Mouse (Mus musculus): ENCODE data around the gene Chek2. TPM values are rescaled to one million over a fixed set of nuclear protein-coding genes. Genes with fewer than 3 reads are reported as not detected.
"Not testable (repeated sequence)": the region's sequence is repeated elsewhere in the genome, so short reads cannot be mapped to it uniquely, and the experiment has no call there.

The Chek2 gene
- polyA plus RNA-seq, 1 experiment from 2014 or later, result 18.4 TPM

GRCm38 (mm10) chr5:110852990-110853389, 13.2 kb downstream of the Chek2 start:
- no peaks in the 10 kb centered on the region for H3K4me1 ChIP-seq
- no peak overlapping the region for H3K4me3 ChIP-seq
- H3K27ac ChIP-seq, result no peak overlapping the region
- 69% methylated on average over 1 of the region's 1 CpGs for WGBS
- H3K9me3 ChIP-seq (replicated peaks), result no peaks in the 10 kb centered on the region
- no peak for ATAC-seq (ENCODE audit: low FRiP score)
- no peak overlapping the region for H3K9ac ChIP-seq
- H3K4me2 ChIP-seq (replicated peaks), result no peak overlapping the region
- peaks cover 14% of the 10 kb centered on the region for H3K36me3 ChIP-seq
- H3K27me3 ChIP-seq, result no peaks in the 10 kb centered on the region

- ATAC-seq (ENCODE audit: low FRiP score), result no peak
- Histone ChIP-seq H3K4me1 (0 out of 2 replicates have a peak, but pooled peaks cover 2% of the 10 kb centered on the region), H3K27me3 (no peaks in the 10 kb centered on the region), H3K9ac (no peak overlapping the region), H3K4me3 (no peak overlapping the region), H3K36me3 (peaks cover 4% of the 10 kb centered on the region; the same call in 1 of the 2 replicates), H3K4me2 (replicated peaks) (no peak overlapping the region), H3K9me3 (replicated peaks) (no peaks in the 10 kb centered on the region), H3K27ac (no peak overlapping the region)
- WGBS, result 76% methylated on average over 5 of the region's 5 CpGs
Observed at GRCm38 (mm10) chr5:110857091-110857490, 17.3 kb downstream of the Chek2 start.

- ATAC-seq (ENCODE audit: low FRiP score), result no peak
- H3K4me1 ChIP-seq, result 0 out of 2 replicates have a peak, but pooled peaks cover 2% of the 10 kb centered on the region
- H3K27me3 ChIP-seq, result no peaks in the 10 kb centered on the region
- H3K36me3 ChIP-seq, result no peaks in the 10 kb centered on the region
- WGBS, result 60% methylated on average over 13 of the region's 13 CpGs
- no peak overlapping the region for H3K4me3 ChIP-seq
- H3K9ac ChIP-seq, result no peak overlapping the region
- no peaks in the 10 kb centered on the region for H3K9me3 ChIP-seq (replicated peaks)
- H3K27ac ChIP-seq, result peak overlapping the region; percentile 70; the same call in 1 of the 2 replicates
- no peak overlapping the region; the same call in 1 of the 2 replicates for H3K4me2 ChIP-seq (replicated peaks)
Observed at GRCm38 (mm10) chr5:110859013-110859650, 19.4 kb downstream of the Chek2 start.

- 91% methylated on average over 5 of the region's 5 CpGs for WGBS
- no peak for ATAC-seq (ENCODE audit: low FRiP score)
Observed at GRCm38 (mm10) chr5:110860445-110860844, 20.7 kb downstream of the Chek2 start.

GRCm38 (mm10) chr5:110868460-110868859, 28.7 kb downstream of the Chek2 start:
- 73% methylated on average over 4 of the region's 4 CpGs for WGBS
- H3K36me3 ChIP-seq, result peaks cover 11% of the 10 kb centered on the region
- no peaks in the 10 kb centered on the region for H3K9me3 ChIP-seq (replicated peaks)
- no peaks in the 10 kb centered on the region for H3K27me3 ChIP-seq
- H3K27ac ChIP-seq, result peak overlapping the region; percentile 32; the same call in 1 of the 2 replicates
- H3K4me1 ChIP-seq, result peaks cover 12% of the 10 kb centered on the region; the same call in 1 of the 2 replicates
- H3K4me2 ChIP-seq (replicated peaks), result no peak overlapping the region
- no peak overlapping the region for H3K9ac ChIP-seq
- H3K4me3 ChIP-seq, result no peak overlapping the region
- no peak for ATAC-seq (ENCODE audit: low FRiP score)

More at GRCm38 (mm10) chr5:110860445-110860844, 20.7 kb downstream of the Chek2 start:
- H3K9ac ChIP-seq, result no peak overlapping the region
- H3K4me3 ChIP-seq, result no peak overlapping the region
- 0 out of 2 replicates have a peak, but pooled peaks cover 2% of the 10 kb centered on the region for H3K4me1 ChIP-seq
- no peaks in the 10 kb centered on the region for H3K9me3 ChIP-seq (replicated peaks)
- no peaks in the 10 kb centered on the region for H3K27me3 ChIP-seq
- no peaks in the 10 kb centered on the region for H3K36me3 ChIP-seq
- no peak overlapping the region for H3K27ac ChIP-seq
- no peak overlapping the region for H3K4me2 ChIP-seq (replicated peaks)

- Histone ChIP-seq H3K4me1 (peaks cover 12% of the 10 kb centered on the region; the same call in 1 of the 2 replicates), H3K4me3 (no peak overlapping the region), H3K27ac (peak overlapping the region; percentile 32; the same call in 1 of the 2 replicates), H3K9me3 (replicated peaks) (no peaks in the 10 kb centered on the region), H3K9ac (no peak overlapping the region), H3K4me2 (replicated peaks) (no peak overlapping the region), H3K27me3 (no peaks in the 10 kb centered on the region), H3K36me3 (peaks cover 11% of the 10 kb centered on the region)
- ATAC-seq (ENCODE audit: low FRiP score), result no peak
- 52% methylated on average over 8 of the region's 8 CpGs for WGBS
Observed at GRCm38 (mm10) chr5:110869242-110869669, 29.5 kb downstream of the Chek2 start.

GRCm38 (mm10) chr5:110873160-110873559, 33.4 kb downstream of the Chek2 start:
- no peaks in the 10 kb centered on the region for H3K9me3 ChIP-seq (replicated peaks)
- H3K4me3 ChIP-seq, result no peak overlapping the region
- peak overlapping the region; percentile 48 for H3K27ac ChIP-seq
- H3K27me3 ChIP-seq, result no peaks in the 10 kb centered on the region
- 76% methylated on average over 6 of the region's 6 CpGs for WGBS
- peaks cover 9% of the 10 kb centered on the region for H3K4me1 ChIP-seq
- peaks cover 5% of the 10 kb centered on the region; the same call in 1 of the 2 replicates for H3K36me3 ChIP-seq
- H3K4me2 ChIP-seq (replicated peaks), result no peak overlapping the region
- H3K9ac ChIP-seq, result no peak overlapping the region
- ATAC-seq (ENCODE audit: low FRiP score), result no peak

- no peak for ATAC-seq (ENCODE audit: low FRiP score)
- no peaks in the 10 kb centered on the region; the same call in 1 of the 2 replicates for H3K4me1 ChIP-seq
- H3K4me2 ChIP-seq (replicated peaks), result no peak overlapping the region
- H3K27ac ChIP-seq, result no peak overlapping the region
- H3K36me3 ChIP-seq, result peaks cover 5% of the 10 kb centered on the region; the same call in 1 of the 2 replicates
- H3K9me3 ChIP-seq (replicated peaks), result no peaks in the 10 kb centered on the region
- no peak overlapping the region for H3K9ac ChIP-seq
- H3K4me3 ChIP-seq, result no peak overlapping the region
- no peaks in the 10 kb centered on the region for H3K27me3 ChIP-seq
Observed at GRCm38 (mm10) chr5:110874711-110875110, 34.9 kb downstream of the Chek2 start.

- Histone ChIP-seq H3K36me3 (peaks cover under 1% of the 10 kb centered on the region; the same call in 1 of the 2 replicates), H3K4me3 (no peak overlapping the region), H3K27ac (peak overlapping the region; percentile 55), H3K27me3 (no peaks in the 10 kb centered on the region), H3K4me1 (peaks cover 2% of the 10 kb centered on the region), H3K9me3 (replicated peaks) (no peaks in the 10 kb centered on the region), H3K4me2 (replicated peaks) (no peak overlapping the region), H3K9ac (no peak overlapping the region)
- ATAC-seq (ENCODE audit: low FRiP score), result no peak
- 71% methylated on average over 1 of the region's 1 CpGs for WGBS
Observed at GRCm38 (mm10) chr5:110875286-110875685, 35.5 kb downstream of the Chek2 start.

- H3K27ac ChIP-seq, result no peak overlapping the region
- WGBS, result 77% methylated on average over 5 of the region's 5 CpGs
- H3K9ac ChIP-seq, result no peak overlapping the region
- H3K4me3 ChIP-seq, result no peak overlapping the region
- H3K9me3 ChIP-seq (replicated peaks), result no peaks in the 10 kb centered on the region
- no peak for ATAC-seq (ENCODE audit: low FRiP score)
- H3K27me3 ChIP-seq, result no peaks in the 10 kb centered on the region
- H3K4me1 ChIP-seq, result peaks cover 9% of the 10 kb centered on the region
- H3K4me2 ChIP-seq (replicated peaks), result no peak overlapping the region
- no peaks in the 10 kb centered on the region for H3K36me3 ChIP-seq
Observed at GRCm38 (mm10) chr5:110877666-110878505, 38.1 kb downstream of the Chek2 start.

GRCm38 (mm10) chr5:110878526-110878925, 38.7 kb downstream of the Chek2 start:
- WGBS, result 97% methylated on average over 1 of the region's 1 CpGs
- H3K27ac ChIP-seq; H3K9ac ChIP-seq; H3K36me3 ChIP-seq; H3K4me3 ChIP-seq; H3K27me3 ChIP-seq; H3K4me1 ChIP-seq; ATAC-seq (ENCODE audit: low FRiP score); H3K4me2 ChIP-seq (replicated peaks); H3K9me3 ChIP-seq (replicated peaks): not testable (repeated sequence)

GRCm38 (mm10) chr5:110879042-110879441, 39.3 kb downstream of the Chek2 start:
- no peaks in the 10 kb centered on the region for H3K9me3 ChIP-seq (replicated peaks)
- H3K4me3 ChIP-seq, result peak overlapping the region; percentile 80
- peak overlapping the region; percentile 91 for H3K9ac ChIP-seq
- peaks cover 9% of the 10 kb centered on the region for H3K4me1 ChIP-seq
- ATAC-seq (ENCODE audit: low FRiP score), result no peak
- peak overlapping the region; percentile 80 for H3K4me2 ChIP-seq (replicated peaks)
- peak overlapping the region; percentile 84 for H3K27ac ChIP-seq
- WGBS, result 62% methylated on average over 7 of the region's 7 CpGs
- no peaks in the 10 kb centered on the region for H3K27me3 ChIP-seq
- H3K36me3 ChIP-seq, result no peaks in the 10 kb centered on the region

All from hindbrain, embryonic 12.5 days (tissue).